Mouse (Mus musculus) lung, postnatal 0 days (tissue): ENCODE data around the gene Map2k1. TPM values are rescaled to one million over a fixed set of nuclear protein-coding genes. Genes with fewer than 3 reads are reported as not detected.

Experiments
- ATAC-seq: fragments of 200-750 bp; cut with Nextera tagmentation; 2 replicates; pipeline ENCODE4 v1.8.0; 2017; ENCODE audit warnings: moderate library complexity
- DNase-seq: peaks from one replicate; pipeline ENCODE4 v3.0.0-alpha.2; 2016; ENCODE audit warnings: low spot score
- H3K27ac ChIP-seq: fragments of 300-500 bp; sonication (generic); 2 replicates; pipeline ENCODE4 v1.5.1; 2014; ENCODE audit warnings: antibody characterized with exemption, mild to moderate bottlenecking, low read length, mixed read lengths
- H3K27me3 ChIP-seq: fragments of 300-500 bp; sonication (generic); replicated peaks from 2 replicates; pipeline ENCODE4 v1.6.1; 2014; ENCODE audit warnings: low read length, mixed read lengths; ENCODE audit not compliant: insufficient read depth
- H3K36me3 ChIP-seq: fragments of 300-500 bp; sonication (generic); 2 replicates; pipeline ENCODE4 v1.6.1; 2014; ENCODE audit warnings: low read length, mixed read lengths; ENCODE audit not compliant: insufficient read depth
- H3K4me1 ChIP-seq: fragments of 300-500 bp; sonication (generic); 2 replicates; pipeline ENCODE4 v1.6.1; 2014; ENCODE audit warnings: antibody characterized with exemption, low read depth, low read length, mixed read lengths; ENCODE audit not compliant: insufficient read depth
- H3K4me2 ChIP-seq: fragments of 300-500 bp; sonication (generic); replicated peaks from 2 replicates; pipeline ENCODE4 v1.6.1; 2014; ENCODE audit warnings: low read depth, mild to moderate bottlenecking, low read length, moderate library complexity, mixed read lengths
- H3K4me3 ChIP-seq: fragments of 300-500 bp; sonication (generic); 2 replicates; pipeline ENCODE4 v1.5.1; 2014; ENCODE audit warnings: low read depth, low read length
- H3K9ac ChIP-seq: fragments of 300-500 bp; sonication (generic); replicated peaks from 2 replicates; pipeline ENCODE4 v1.6.1; 2014; ENCODE audit warnings: low read depth, mild to moderate bottlenecking
- H3K9me3 ChIP-seq: fragments of 300-500 bp; sonication (generic); 2 replicates; pipeline ENCODE4 v1.6.1; 2016; ENCODE audit warnings: low read length, mixed read lengths
- CTCF ChIP-seq: IDR thresholded peaks from 2 replicates; pipeline ENCODE4 v1.5.1; 2016; ENCODE audit warnings: antibody characterized with exemption, mild to moderate bottlenecking
- EP300 ChIP-seq: IDR thresholded peaks from 2 replicates; pipeline ENCODE4 v1.6.1; 2016; ENCODE audit warnings: antibody characterized with exemption, mild to moderate bottlenecking, control low read depth
- WGBS: fragments of 180-500 bp; shearing (Covaris S2); extraction: QIAGEN DNeasy Blood & Tissue Kit; methylation state at CpG from one replicate; pipeline ENCODE4 v1.1.7; 2014; 5-methylcytosine and 5-hydroxymethylcytosine counted together
- polyA plus RNA-seq: library from polyadenylated mRNA; unstranded; fragments of >200 nt; fragmentation: Nextera tagmentation; extraction: Ambion mirVana; gene quantifications from 2 replicates; pipeline ENCODE4 v1.2.1, GENCODE M21; 2015

Map2k1 gene
- polyA plus RNA-seq, 1 experiment from 2014 or later, result 67.1 TPM

DNA sequence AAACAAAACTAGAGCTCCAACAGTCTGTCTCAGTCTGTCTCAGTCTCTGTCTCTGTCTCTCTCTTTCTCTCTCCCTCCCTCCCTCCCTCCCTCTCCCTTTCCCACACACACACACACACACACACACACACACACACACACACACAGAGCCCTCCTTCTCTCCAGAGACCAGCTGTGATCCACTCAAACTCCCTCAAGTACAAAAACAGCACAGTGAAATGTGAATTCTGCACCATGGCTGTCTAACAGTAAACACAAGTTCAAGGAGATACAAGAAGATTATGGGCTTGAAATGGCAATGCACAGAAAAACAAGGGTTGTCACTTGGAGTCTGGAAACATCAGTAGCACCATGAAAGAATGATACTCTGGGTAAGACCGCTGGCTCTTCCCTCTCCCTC, 34.1 kb downstream of the Map2k1 start:
- 74% methylated on average over 1 of the region's 1 CpGs for WGBS
- Histone ChIP-seq H3K9me3 (no peaks in the 10 kb centered on the region), H3K27me3 (no peaks in the 10 kb centered on the region), H3K27ac (no peak overlapping the region), H3K4me2 (no peak overlapping the region), H3K9ac (no peak overlapping the region), H3K4me1 (no peaks in the 10 kb centered on the region), H3K4me3 (no peak overlapping the region), H3K36me3 (no peaks in the 10 kb centered on the region)
- ATAC-seq (no peak), DNase-seq (no peak)
- TF ChIP-seq EP300 (no peak), CTCF (no peak)

DNA sequence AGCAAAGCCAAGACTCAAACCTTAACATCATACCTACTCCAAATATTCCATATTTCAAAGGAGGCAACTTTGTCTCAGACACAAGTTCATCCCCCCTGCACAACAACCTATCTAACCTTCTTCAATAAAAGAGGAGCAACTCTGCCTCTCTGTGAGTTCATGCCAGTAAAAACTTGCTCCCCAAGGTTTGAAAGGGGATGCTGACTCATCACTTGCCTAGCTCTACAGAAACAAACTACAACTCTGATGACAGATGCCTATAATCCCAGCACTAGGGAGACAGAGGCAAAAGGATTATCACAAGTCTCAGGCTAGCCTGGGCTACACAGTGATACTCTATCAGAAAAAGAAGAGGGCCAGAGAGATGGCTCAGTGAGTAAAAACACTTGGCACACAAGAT, 35.5 kb downstream of the Map2k1 start:
- no peak for ATAC-seq
- Histone ChIP-seq H3K4me1 (no peaks in the 10 kb centered on the region), H3K4me3 (no peak overlapping the region), H3K27ac (no peak overlapping the region), H3K36me3 (no peaks in the 10 kb centered on the region), H3K27me3 (no peaks in the 10 kb centered on the region), H3K4me2 (no peak overlapping the region), H3K9me3 (no peaks in the 10 kb centered on the region), H3K9ac (no peak overlapping the region)
- DNase-seq, result no peak
- no peak for TF ChIP-seq EP300
- no peak for TF ChIP-seq CTCF

DNA sequence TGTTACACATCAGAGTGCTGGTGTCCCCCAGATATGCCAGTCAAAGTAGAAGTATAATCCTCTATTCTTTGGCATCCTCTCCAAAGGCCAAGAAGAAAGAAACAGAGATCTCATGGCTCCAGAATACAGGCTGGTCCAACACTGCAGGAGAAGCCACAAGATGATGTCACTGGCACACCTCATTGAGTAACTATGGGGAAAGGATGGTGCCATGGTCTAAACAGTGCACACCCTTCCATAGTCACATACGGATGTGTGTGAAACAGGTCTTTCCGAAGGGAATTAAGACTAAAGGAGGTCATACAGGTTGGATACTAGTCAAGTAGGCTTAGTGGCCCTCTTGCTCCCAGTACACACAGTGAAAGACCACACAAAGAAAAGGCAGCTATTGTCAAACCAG, 36.8 kb downstream of the Map2k1 start:
- ATAC-seq (peak; percentile 35; the same call in 1 of the 2 replicates), DNase-seq (peak; percentile 29)
- no peak overlapping the region for H3K4me2 ChIP-seq
- TF ChIP-seq CTCF (no peak), EP300 (no peak)
- no peaks in the 10 kb centered on the region for H3K9me3 ChIP-seq
- H3K4me1 ChIP-seq, result no peaks in the 10 kb centered on the region
- no peaks in the 10 kb centered on the region for H3K27me3 ChIP-seq
- 94% methylated on average over 2 of the region's 2 CpGs for WGBS
- no peak overlapping the region for H3K4me3 ChIP-seq
- H3K36me3 ChIP-seq, result no peaks in the 10 kb centered on the region
- H3K27ac ChIP-seq, result no peak overlapping the region
- no peak overlapping the region for H3K9ac ChIP-seq

DNA sequence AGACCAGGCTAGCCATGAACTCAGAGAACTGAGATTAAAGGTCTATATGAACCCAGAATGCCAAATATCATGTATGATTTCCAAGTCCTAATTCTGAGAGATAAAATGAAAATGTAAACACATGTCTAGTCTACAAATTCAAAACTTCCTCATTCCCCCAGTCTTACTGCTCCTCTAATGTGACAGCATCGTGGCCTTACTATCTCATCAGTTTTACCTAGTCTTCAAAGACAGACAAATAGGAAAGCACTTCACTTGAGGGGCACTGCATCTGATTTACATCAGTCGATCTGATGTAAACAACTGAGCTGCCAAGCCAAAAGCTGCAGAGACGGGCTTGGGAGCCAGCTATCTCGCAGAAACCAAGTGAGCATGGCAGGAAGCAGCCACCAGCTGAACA, 37.3 kb downstream of the Map2k1 start:
- TF ChIP-seq EP300, result no peak
- TF ChIP-seq CTCF, result no peak
- Histone ChIP-seq H3K9me3 (no peaks in the 10 kb centered on the region), H3K4me3 (no peak overlapping the region), H3K36me3 (no peaks in the 10 kb centered on the region), H3K27ac (no peak overlapping the region), H3K27me3 (no peaks in the 10 kb centered on the region), H3K4me1 (no peaks in the 10 kb centered on the region), H3K9ac (no peak overlapping the region), H3K4me2 (no peak overlapping the region)
- 41% methylated on average over 4 of the region's 4 CpGs for WGBS
- no peak for DNase-seq
- ATAC-seq, result 0 out of 2 replicates have a peak, but pooled peaks have one; percentile 30

DNA sequence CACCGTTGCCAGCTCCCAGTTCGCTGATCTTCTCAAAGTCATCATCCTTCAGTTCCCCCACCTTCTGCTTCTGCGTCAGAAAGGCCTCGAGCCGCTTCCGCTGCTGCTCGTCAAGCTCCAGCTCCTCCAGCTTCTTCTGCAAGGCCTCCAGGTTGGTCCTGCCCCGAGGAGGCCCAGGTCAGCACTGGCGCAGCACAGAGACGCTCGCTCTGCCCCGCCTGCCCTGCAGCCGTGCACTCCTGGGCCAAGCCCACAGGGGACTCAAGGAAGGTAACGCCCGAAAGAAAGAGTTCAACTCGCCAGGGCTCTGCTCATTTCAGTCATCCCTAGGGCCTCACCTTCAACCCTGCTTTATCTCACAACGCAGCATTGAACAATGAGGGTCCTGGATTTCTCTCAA, 39.0 kb downstream of the Map2k1 start:
- DNase-seq (no peak), ATAC-seq (no peak)
- Histone ChIP-seq H3K27ac (no peak overlapping the region), H3K4me1 (no peaks in the 10 kb centered on the region), H3K36me3 (no peaks in the 10 kb centered on the region), H3K27me3 (no peaks in the 10 kb centered on the region), H3K9ac (no peak overlapping the region), H3K9me3 (no peaks in the 10 kb centered on the region), H3K4me3 (no peak overlapping the region), H3K4me2 (no peak overlapping the region)
- TF ChIP-seq CTCF (no peak), EP300 (no peak)
- 87% methylated on average over 17 of the region's 17 CpGs for whole genome bisulfite sequencing

DNA sequence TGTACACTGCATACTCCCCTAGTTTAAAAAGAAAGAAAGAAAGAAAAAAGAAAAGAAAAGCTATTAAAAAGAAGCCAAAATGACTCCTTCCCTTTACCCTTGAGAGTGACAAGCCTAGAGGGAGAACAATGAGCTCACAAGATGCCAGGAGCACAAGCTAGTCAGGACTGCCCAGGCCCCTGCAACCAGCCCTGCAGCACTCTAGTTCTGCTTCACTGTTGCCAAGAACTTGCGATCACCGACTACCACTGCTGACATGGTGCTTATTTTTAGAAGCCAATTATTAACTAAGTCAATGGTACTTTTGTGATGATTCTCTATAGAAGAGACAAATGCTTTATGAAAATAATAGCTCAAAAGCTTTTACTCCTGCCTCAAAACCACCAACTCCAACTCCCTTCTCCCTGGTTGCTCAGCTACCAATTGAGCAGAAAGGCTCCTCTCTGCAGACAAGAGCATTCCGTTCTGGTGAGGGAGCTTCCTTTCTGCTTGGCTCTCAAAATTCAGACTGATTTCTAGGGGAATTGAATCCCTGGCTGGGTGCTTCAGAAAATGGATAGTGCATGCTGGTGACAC, 45.8 kb downstream of the Map2k1 start:
- WGBS, result 77% methylated on average over 3 of the region's 3 CpGs
- no peak overlapping the region for H3K4me2 ChIP-seq
- H3K4me1 ChIP-seq, result 0 out of 2 replicates have a peak, but pooled peaks cover 2% of the 10 kb centered on the region
- no peak for TF ChIP-seq CTCF
- TF ChIP-seq EP300, result no peak
- no peaks in the 10 kb centered on the region for H3K9me3 ChIP-seq
- H3K36me3 ChIP-seq, result peaks cover 7% of the 10 kb centered on the region; the same call in 1 of the 2 replicates
- DNase-seq (no peak), ATAC-seq (no peak)
- H3K9ac ChIP-seq, result no peak overlapping the region
- H3K4me3 ChIP-seq, result no peak overlapping the region
- H3K27ac ChIP-seq, result no peak overlapping the region
- no peaks in the 10 kb centered on the region for H3K27me3 ChIP-seq

DNA sequence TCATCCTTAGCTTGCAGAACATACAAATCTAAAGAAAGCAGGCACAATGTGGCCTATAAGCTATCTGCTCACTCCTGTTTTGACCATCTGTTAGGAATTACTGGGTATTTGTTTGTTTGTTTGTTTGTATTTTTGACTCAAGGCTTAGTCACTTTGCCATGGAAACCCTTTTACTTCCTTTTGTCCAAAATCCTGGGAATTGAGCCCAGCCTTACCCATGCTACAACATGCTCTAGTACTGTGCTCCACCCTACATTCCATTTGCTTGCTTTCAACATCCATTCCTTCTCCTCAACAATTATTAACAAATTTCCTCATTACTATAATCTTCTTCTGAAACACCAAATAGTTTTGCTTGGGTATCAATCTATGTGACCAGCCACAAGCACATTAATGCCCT, 50.6 kb downstream of the Map2k1 start:
- DNase-seq, result peak; percentile 49
- Histone ChIP-seq H3K4me1 (peaks cover 7% of the 10 kb centered on the region; the same call in 1 of the 2 replicates), H3K27ac (0 out of 2 replicates have a peak overlapping the region, but pooled peaks have one; percentile 43), H3K4me2 (no peak overlapping the region), H3K36me3 (peaks cover 7% of the 10 kb centered on the region; the same call in 1 of the 2 replicates), H3K9ac (no peak overlapping the region), H3K27me3 (no peaks in the 10 kb centered on the region), H3K4me3 (no peak overlapping the region), H3K9me3 (no peaks in the 10 kb centered on the region)
- TF ChIP-seq CTCF (no peak), EP300 (no peak)
- ATAC-seq, result no peak
